Mouse (Mus musculus) v-Abl transformed pro-B cells (cell line): Measurements from ENCODE around the gene Eya3.

Experiments
- in situ Hi-C, 2 experiments: fragments of 400-800 bp; cut with MboI; formaldehyde crosslinking; loops; one replicate each; pipeline ENCODE4 v1.15.1; 2025; ENCODE audit not compliant: unreplicated experiment in 2 of 2

Gene Eya3

GRCm38 (mm10) chr4:132636554-132636953 lies 2.2 kb upstream of the Eya3 start:
- in situ Hi-C loops = loop anchor here (5.0 to 10.0 kb wide), 3 partner anchors 89 to 298 kb away; no protein-coding TSS in a partner anchor

GRCm38 (mm10) chr4:132639191-132639713 lies 465 bp downstream of the Eya3 start:
- in situ Hi-C loops = loop anchor here (5.0 to 10.0 kb wide), 3 partner anchors 92 to 296 kb away; no protein-coding TSS in a partner anchor

GRCm38 (mm10) chr4:132647439-132647838 lies 8.7 kb downstream of the Eya3 start:
- in situ Hi-C loops = no loop called here

GRCm38 (mm10) chr4:132649271-132649999 lies 10.6 kb downstream of the Eya3 start:
- in situ Hi-C loops = no loop called here

GRCm38 (mm10) chr4:132652842-132653241 lies 14.1 kb downstream of the Eya3 start:
- in situ Hi-C loops = no loop called here

- in situ Hi-C loops = no loop called here
Measured at GRCm38 (mm10) chr4:132653799-132654198, 15.0 kb downstream of the Eya3 start.

GRCm38 (mm10) chr4:132655290-132655689 lies 16.5 kb downstream of the Eya3 start:
- in situ Hi-C loops = no loop called here

- in situ Hi-C loops = no loop called here
Measured at GRCm38 (mm10) chr4:132659106-132659505, 20.3 kb downstream of the Eya3 start.

- in situ Hi-C loops = no loop called here
Measured at GRCm38 (mm10) chr4:132672697-132673096, 33.9 kb downstream of the Eya3 start.

GRCm38 (mm10) chr4:132676771-132677539 lies 38.2 kb downstream of the Eya3 start:
- in situ Hi-C loops = loop anchor here in 1 of 2 experiments (5.0 kb wide), 1 partner anchor 130 kb away; no protein-coding TSS in a partner anchor

- in situ Hi-C loops = no loop called here
Measured at GRCm38 (mm10) chr4:132689634-132690033, 50.8 kb downstream of the Eya3 start.

- in situ Hi-C loops = no loop called here
Measured at GRCm38 (mm10) chr4:132693366-132693765, 54.6 kb downstream of the Eya3 start.

GRCm38 (mm10) chr4:132702076-132702475 lies 63.3 kb downstream of the Eya3 start:
- in situ Hi-C loops = no loop called here

- in situ Hi-C loops = no loop called here
Measured at GRCm38 (mm10) chr4:132706885-132707284, 68.1 kb downstream of the Eya3 start.

GRCm38 (mm10) chr4:132713181-132713580 lies 74.4 kb downstream of the Eya3 start:
- in situ Hi-C loops = no loop called here

GRCm38 (mm10) chr4:132718251-132718650 lies 79.5 kb downstream of the Eya3 start:
- in situ Hi-C loops = no loop called here

GRCm38 (mm10) chr4:132728233-132728632 lies 89.4 kb downstream of the Eya3 start:
- in situ Hi-C loops = no loop called here

- in situ Hi-C loops = loop anchor here in 1 of 2 experiments (5.0 kb wide), 2 partner anchors 36 to 91 kb away; partner anchors contain the start of gene Rpa2
Measured at GRCm38 (mm10) chr4:132731616-132732015, 92.8 kb downstream of the Eya3 start.

GRCm38 (mm10) chr4:132732148-132732684 lies 93.4 kb downstream of the Eya3 start, which contains the start of gene Xkr8:
Xkr8 (minus strand) TSS chr4:132732546.
- in situ Hi-C loops = loop anchor here in 1 of 2 experiments (5.0 kb wide), 2 partner anchors 35 to 90 kb away; partner anchors contain the start of gene Rpa2

GRCm38 (mm10) chr4:132733071-132733770 lies 94.4 kb downstream of the Eya3 start:
- in situ Hi-C loops = loop anchor here in 1 of 2 experiments (5.0 kb wide), 2 partner anchors 34 to 89 kb away; partner anchors contain the start of gene Rpa2
